Mouse (Mus musculus): ENCODE measurements around the gene Sema3e. TPM values are rescaled to one million over a fixed set of nuclear protein-coding genes. Genes with fewer than 3 reads are reported as not detected.

The Sema3e gene
- total and polyA plus RNA-seq, 3 experiments, result 0.18 to 0.29 (median 0.23) TPM

GRCm38 (mm10) chr5:14090609-14090969 lies 65.5 kb downstream of the Sema3e start:
- no peak for TF ChIP-seq POLR2A (IDR thresholded peaks at IDR 0.05; ENCODE audit: insufficient read depth, low read depth, low read length)
- no peak for TF ChIP-seq CTCF (IDR thresholded peaks at IDR 0.05)
- no peak for TF ChIP-seq EP300 (IDR thresholded peaks at IDR 0.05; ENCODE audit: insufficient read depth, low read depth, low read length)
- intact Hi-C loops (cut with DNase I), result no loop called here
- no peaks in the 10 kb centered on the region for H3K79me2 ChIP-seq (replicated peaks; ENCODE audit: control insufficient read depth, insufficient read depth, low read length)
- no peaks in the 10 kb centered on the region for H3K36me3 ChIP-seq (ENCODE audit: control insufficient read depth, insufficient read depth, low read length)
- WGBS, result 79% methylated on average over 4 of the region's 4 CpGs
- H3K9ac ChIP-seq (ENCODE audit: low read depth, low read length), result no peak overlapping the region
- no peaks in the 10 kb centered on the region for H3K27me3 ChIP-seq (ENCODE audit: control insufficient read depth, insufficient read depth, low read length)
- H3K4me1 ChIP-seq (ENCODE audit: control insufficient read depth, insufficient read depth, low read length), result no peaks in the 10 kb centered on the region
- no peak overlapping the region for H3K27ac ChIP-seq
- no peak for DNase-seq
- no peak overlapping the region for H3K4me3 ChIP-seq

DNA sequence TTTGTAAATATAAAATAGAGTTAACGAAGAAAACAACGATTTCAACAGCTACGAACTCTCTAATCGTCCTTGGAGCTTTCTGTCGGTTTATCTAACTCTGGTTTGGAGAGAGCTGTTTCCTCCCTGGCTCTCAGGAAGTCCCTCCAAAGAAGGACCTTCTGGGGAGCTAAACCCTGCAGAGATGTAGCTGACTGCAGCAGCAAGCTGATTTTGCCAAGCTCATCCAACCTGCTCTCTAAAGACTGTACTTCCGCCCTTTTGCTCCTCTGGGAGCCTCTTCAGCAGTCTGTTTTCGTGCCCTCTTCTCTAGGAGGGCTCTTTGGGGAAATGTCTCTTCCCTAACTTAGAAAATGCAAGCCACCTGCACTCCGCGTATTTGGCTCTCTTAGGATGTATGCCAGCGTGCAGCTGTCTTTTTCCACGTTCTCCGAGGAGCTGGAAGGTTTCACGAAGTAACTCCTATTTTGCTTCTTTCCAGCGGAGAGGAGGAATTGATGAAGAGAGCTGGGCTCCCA lies 67.2 kb downstream of the Sema3e start:
- no peaks in the 10 kb centered on the region for H3K36me3 ChIP-seq (ENCODE audit: control insufficient read depth, insufficient read depth, low read length)
- no peak overlapping the region for H3K9ac ChIP-seq (ENCODE audit: low read depth, low read length)
- no peaks in the 10 kb centered on the region for H3K4me1 ChIP-seq (ENCODE audit: control insufficient read depth, insufficient read depth, low read length)
- intact Hi-C loops (cut with DNase I), result no loop called here
- no peaks in the 10 kb centered on the region for H3K79me2 ChIP-seq (replicated peaks; ENCODE audit: control insufficient read depth, insufficient read depth, low read length)
- no peak overlapping the region for H3K4me3 ChIP-seq
- H3K27me3 ChIP-seq (ENCODE audit: control insufficient read depth, insufficient read depth, low read length), result no peaks in the 10 kb centered on the region
- WGBS, result 34% methylated on average over 14 of the region's 14 CpGs
- H3K27ac ChIP-seq, result no peak overlapping the region
- no peak for TF ChIP-seq EP300 (IDR thresholded peaks at IDR 0.05; ENCODE audit: insufficient read depth, low read depth, low read length)
- TF ChIP-seq POLR2A (IDR thresholded peaks at IDR 0.05; ENCODE audit: insufficient read depth, low read depth, low read length), result no peak
- no peak for TF ChIP-seq CTCF (IDR thresholded peaks at IDR 0.05)
- no peak for DNase-seq

- 55% methylated on average over 1 of the region's 1 CpGs for WGBS
- intact Hi-C loops (cut with DNase I), result no loop called here
Observed at GRCm38 (mm10) chr5:14096196-14096595, 71.1 kb downstream of the Sema3e start.

GRCm38 (mm10) chr5:14098677-14099076 lies 73.6 kb downstream of the Sema3e start:
- intact Hi-C loops (cut with DNase I), result no loop called here
- H3K4me3 ChIP-seq, result no peak overlapping the region
- TF ChIP-seq POLR2A (IDR thresholded peaks at IDR 0.05; ENCODE audit: insufficient read depth, low read depth, low read length), result no peak
- no peak for TF ChIP-seq CTCF (IDR thresholded peaks at IDR 0.05)
- TF ChIP-seq EP300 (IDR thresholded peaks at IDR 0.05; ENCODE audit: insufficient read depth, low read depth, low read length), result no peak
- no peak overlapping the region for H3K9ac ChIP-seq (ENCODE audit: low read depth, low read length)
- H3K27ac ChIP-seq, result no peak overlapping the region
- no peaks in the 10 kb centered on the region for H3K79me2 ChIP-seq (replicated peaks; ENCODE audit: control insufficient read depth, insufficient read depth, low read length)
- DNase-seq, result no peak
- H3K36me3 ChIP-seq (ENCODE audit: control insufficient read depth, insufficient read depth, low read length), result no peaks in the 10 kb centered on the region
- no peaks in the 10 kb centered on the region for H3K27me3 ChIP-seq (ENCODE audit: control insufficient read depth, insufficient read depth, low read length)
- no peaks in the 10 kb centered on the region for H3K4me1 ChIP-seq (ENCODE audit: control insufficient read depth, insufficient read depth, low read length)
- 84% methylated on average over 3 of the region's 3 CpGs for WGBS

More at GRCm38 (mm10) chr5:14096196-14096595, 71.1 kb downstream of the Sema3e start:
- Histone ChIP-seq H3K27me3 (ENCODE audit: control insufficient read depth, insufficient read depth, low read length) (no peaks in the 10 kb centered on the region), H3K4me1 (ENCODE audit: control insufficient read depth, insufficient read depth, low read length) (no peaks in the 10 kb centered on the region), H3K79me2 (replicated peaks; ENCODE audit: control insufficient read depth, insufficient read depth, low read length) (no peaks in the 10 kb centered on the region), H3K27ac (no peak overlapping the region), H3K36me3 (ENCODE audit: control insufficient read depth, insufficient read depth, low read length) (no peaks in the 10 kb centered on the region), H3K4me3 (no peak overlapping the region), H3K9ac (ENCODE audit: low read depth, low read length) (no peak overlapping the region)
- no peak for DNase-seq
- no peak for TF ChIP-seq CTCF (IDR thresholded peaks at IDR 0.05)
- TF ChIP-seq EP300 (IDR thresholded peaks at IDR 0.05; ENCODE audit: insufficient read depth, low read depth, low read length), result no peak
- TF ChIP-seq POLR2A (IDR thresholded peaks at IDR 0.05; ENCODE audit: insufficient read depth, low read depth, low read length), result no peak

- no peaks in the 10 kb centered on the region for H3K36me3 ChIP-seq (ENCODE audit: control insufficient read depth, insufficient read depth, low read length)
- no peak overlapping the region for H3K9ac ChIP-seq (ENCODE audit: low read depth, low read length)
- H3K79me2 ChIP-seq (replicated peaks; ENCODE audit: control insufficient read depth, insufficient read depth, low read length), result no peaks in the 10 kb centered on the region
- TF ChIP-seq EP300 (IDR thresholded peaks at IDR 0.05; ENCODE audit: insufficient read depth, low read depth, low read length), result no peak
- TF ChIP-seq CTCF (IDR thresholded peaks at IDR 0.05), result no peak
- no peak for TF ChIP-seq POLR2A (IDR thresholded peaks at IDR 0.05; ENCODE audit: insufficient read depth, low read depth, low read length)
- DNase-seq, result no peak
- H3K27ac ChIP-seq, result no peak overlapping the region
- no peak overlapping the region for H3K4me3 ChIP-seq
- no peaks in the 10 kb centered on the region for H3K27me3 ChIP-seq (ENCODE audit: control insufficient read depth, insufficient read depth, low read length)
- WGBS, result 59% methylated on average over 4 of the region's 4 CpGs
- intact Hi-C loops (cut with DNase I), result no loop called here
- H3K4me1 ChIP-seq (ENCODE audit: control insufficient read depth, insufficient read depth, low read length), result no peaks in the 10 kb centered on the region
Observed at GRCm38 (mm10) chr5:14107365-14107764, 82.3 kb downstream of the Sema3e start.

DNA sequence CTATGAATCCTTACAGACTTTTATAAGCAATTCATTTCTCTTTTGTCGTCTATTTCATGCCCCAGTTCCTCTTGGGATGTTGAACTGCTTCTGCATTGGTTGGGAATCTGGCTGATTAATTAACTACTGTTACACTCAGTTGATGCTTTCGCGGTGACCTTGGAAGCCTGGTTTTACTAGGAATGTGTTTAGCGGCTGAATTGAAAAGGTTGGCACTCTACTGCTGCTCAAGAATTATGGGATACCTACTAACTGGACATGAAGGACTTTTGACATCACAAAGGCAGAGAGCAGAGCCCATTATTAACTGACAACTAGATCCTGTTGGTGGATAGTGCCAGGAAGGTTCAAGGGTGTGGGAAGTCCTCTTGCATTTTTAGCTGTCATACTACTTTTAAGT lies 83.9 kb downstream of the Sema3e start:
- Histone ChIP-seq H3K4me1 (ENCODE audit: control insufficient read depth, insufficient read depth, low read length) (no peaks in the 10 kb centered on the region), H3K27me3 (ENCODE audit: control insufficient read depth, insufficient read depth, low read length) (no peaks in the 10 kb centered on the region), H3K79me2 (replicated peaks; ENCODE audit: control insufficient read depth, insufficient read depth, low read length) (no peaks in the 10 kb centered on the region), H3K27ac (no peak overlapping the region), H3K4me3 (no peak overlapping the region), H3K36me3 (ENCODE audit: control insufficient read depth, insufficient read depth, low read length) (no peaks in the 10 kb centered on the region), H3K9ac (ENCODE audit: low read depth, low read length) (no peak overlapping the region)
- no peak for TF ChIP-seq CTCF (IDR thresholded peaks at IDR 0.05)
- TF ChIP-seq POLR2A (IDR thresholded peaks at IDR 0.05; ENCODE audit: insufficient read depth, low read depth, low read length), result no peak
- no peak for TF ChIP-seq EP300 (IDR thresholded peaks at IDR 0.05; ENCODE audit: insufficient read depth, low read depth, low read length)
- intact Hi-C loops (cut with DNase I), result no loop called here
- DNase-seq, result no peak
- 64% methylated on average over 4 of the region's 4 CpGs for WGBS
